Mouse (Mus musculus) stomach, postnatal 0 days (tissue): Measurements from ENCODE around the gene Dock2. TPM values are rescaled to one million over a fixed set of nuclear protein-coding genes. Genes with fewer than 3 reads are reported as not detected.

Experiments
- ATAC-seq: fragments of 200-750 bp; cut with Nextera tagmentation; 2 replicates; pipeline ENCODE4 v1.8.0; 2017; ENCODE audit not compliant: low FRiP score, low TSS enrichment
- DNase-seq: peaks from one replicate; pipeline ENCODE4 v3.0.0-alpha.2; 2016; ENCODE audit warnings: low spot score
- H3K27ac ChIP-seq: fragments of 300-500 bp; sonication (generic); replicated peaks from 2 replicates; pipeline ENCODE4 v1.5.1; 2014; ENCODE audit warnings: mild to moderate bottlenecking, control low read depth
- H3K27me3 ChIP-seq: fragments of 300-500 bp; sonication (generic); 2 replicates; pipeline ENCODE4 v1.6.1; 2014; ENCODE audit warnings: low read length; ENCODE audit not compliant: control insufficient read depth, insufficient read depth
- H3K36me3 ChIP-seq: fragments of 300-500 bp; sonication (generic); 2 replicates; pipeline ENCODE4 v1.6.1; 2014; ENCODE audit warnings: low read length, mixed read lengths; ENCODE audit not compliant: control insufficient read depth, insufficient read depth
- H3K4me1 ChIP-seq: fragments of 300-500 bp; sonication (generic); replicated peaks from 2 replicates; pipeline ENCODE4 v1.6.1; 2014; ENCODE audit warnings: antibody characterized with exemption; ENCODE audit not compliant: control insufficient read depth, insufficient read depth
- H3K4me2 ChIP-seq: fragments of 300-500 bp; sonication (generic); replicated peaks from 2 replicates; pipeline ENCODE4 v1.6.1; 2014; ENCODE audit warnings: low read depth, mild to moderate bottlenecking, control low read depth, moderate library complexity
- H3K4me3 ChIP-seq: fragments of 300-500 bp; sonication (generic); 2 replicates; pipeline ENCODE4 v1.5.1; 2014; ENCODE audit warnings: low read depth, low read length, control low read depth
- H3K9ac ChIP-seq: fragments of 300-500 bp; sonication (generic); 2 replicates; pipeline ENCODE4 v1.6.1; 2014; ENCODE audit warnings: mild to moderate bottlenecking, low read length, control low read depth, mixed read lengths
- H3K9me3 ChIP-seq: fragments of 300-500 bp; sonication (generic); 2 replicates; pipeline ENCODE4 v1.6.1; 2016; ENCODE audit warnings: low read length; ENCODE audit not compliant: control insufficient read depth
- CTCF ChIP-seq: IDR thresholded peaks from 2 replicates; pipeline ENCODE4 v1.5.1; 2016; ENCODE audit warnings: antibody characterized with exemption, low read depth, mild to moderate bottlenecking, moderate library complexity
- EP300 ChIP-seq: optimal IDR thresholded peaks from 2 replicates; pipeline ENCODE3; 2016; ENCODE audit warnings: antibody characterized with exemption
- WGBS: fragments of 180-500 bp; shearing (Covaris S2); extraction: QIAGEN DNeasy Blood & Tissue Kit; methylation state at CpG from one replicate; pipeline ENCODE4 v1.1.7; 2014; 5-methylcytosine and 5-hydroxymethylcytosine counted together
- polyA plus RNA-seq: library from polyadenylated mRNA; unstranded; fragments of >200 nt; fragmentation: Nextera tagmentation; extraction: Ambion mirVana; gene quantifications from 2 replicates; pipeline ENCODE4 v1.2.1, GENCODE M21; 2015

Dock2 gene
- polyA plus RNA-seq, 1 experiment from 2014 or later = 1.0 TPM

DNA sequence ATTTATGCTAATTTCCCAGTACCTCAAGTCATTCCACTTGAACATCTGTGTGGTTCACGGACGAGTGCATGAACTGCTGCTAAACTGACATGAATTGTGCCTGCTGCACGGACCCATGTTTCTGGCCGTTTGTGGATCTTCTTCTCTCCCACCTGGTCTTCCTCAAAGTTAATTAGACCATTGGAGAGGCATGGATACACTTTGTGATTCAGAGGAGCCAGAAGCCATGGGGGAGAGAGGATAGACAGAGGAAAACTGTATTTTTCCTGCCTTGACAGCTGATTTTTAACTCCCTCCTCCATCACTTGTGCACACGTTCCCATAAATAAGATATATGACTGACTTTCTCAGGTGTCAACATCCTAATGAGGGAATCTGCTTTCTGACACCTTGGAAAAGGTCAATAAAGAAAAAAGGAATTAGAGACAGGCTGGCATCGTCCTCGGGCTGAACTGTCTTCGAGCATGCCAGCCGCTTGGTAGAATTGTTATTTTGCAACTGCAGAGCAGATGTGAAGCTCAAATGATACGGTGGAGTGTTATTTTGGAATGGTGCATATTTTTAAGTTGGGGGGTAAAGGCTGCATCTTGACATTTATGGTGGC lies 434.1 kb downstream of the Dock2 start:
- Histone ChIP-seq H3K36me3 (no peaks in the 10 kb centered on the region), H3K4me1 (no peaks in the 10 kb centered on the region), H3K4me2 (no peak overlapping the region), H3K4me3 (no peak overlapping the region), H3K27me3 (no peaks in the 10 kb centered on the region), H3K27ac (no peak overlapping the region), H3K9me3 (no peaks in the 10 kb centered on the region), H3K9ac (no peak overlapping the region)
- 73% methylated on average over 10 of the region's 10 CpGs for WGBS
- TF ChIP-seq EP300 (no peak), CTCF (no peak)
- ATAC-seq (no peak), DNase-seq (no peak)

DNA sequence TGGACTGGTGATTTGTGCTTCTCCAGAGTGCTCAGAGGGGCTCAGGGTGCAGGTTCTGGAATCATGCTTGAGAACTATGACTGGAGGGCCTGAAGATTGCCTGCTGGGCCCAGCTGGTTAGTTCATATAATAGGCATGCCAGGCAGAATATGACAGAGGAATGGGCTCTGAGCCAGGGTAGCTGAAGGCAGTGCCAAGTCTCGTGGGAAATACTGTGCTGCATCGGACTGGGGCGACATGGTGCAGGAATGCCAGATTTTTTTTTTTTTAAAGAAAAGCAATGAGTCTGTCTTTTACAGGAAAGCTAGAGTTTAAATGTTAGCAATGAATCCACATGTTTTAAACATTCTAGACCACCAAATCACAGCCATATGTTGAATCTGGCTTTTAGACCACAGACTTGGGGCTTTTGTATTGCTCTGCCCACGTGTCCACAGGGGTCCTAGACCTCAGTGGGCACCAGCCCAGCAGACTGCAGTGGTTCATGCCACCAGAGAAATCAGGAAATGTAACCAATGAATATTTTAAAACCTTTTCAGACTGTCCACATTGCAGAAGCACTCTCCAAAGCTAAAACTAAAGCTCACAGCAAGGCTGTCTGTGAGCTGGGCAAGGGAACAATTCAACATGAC lies 435.3 kb downstream of the Dock2 start:
- WGBS = 16% methylated on average over 4 of the region's 4 CpGs
- H3K4me1 ChIP-seq = no peaks in the 10 kb centered on the region
- TF ChIP-seq CTCF (no peak), EP300 (no peak)
- no peak overlapping the region for H3K4me3 ChIP-seq
- H3K27me3 ChIP-seq = no peaks in the 10 kb centered on the region
- no peak overlapping the region for H3K27ac ChIP-seq
- no peaks in the 10 kb centered on the region for H3K9me3 ChIP-seq
- no peak overlapping the region for H3K4me2 ChIP-seq
- H3K36me3 ChIP-seq = no peaks in the 10 kb centered on the region
- ATAC-seq (no peak), DNase-seq (peak; percentile 25)
- H3K9ac ChIP-seq = no peak overlapping the region

DNA sequence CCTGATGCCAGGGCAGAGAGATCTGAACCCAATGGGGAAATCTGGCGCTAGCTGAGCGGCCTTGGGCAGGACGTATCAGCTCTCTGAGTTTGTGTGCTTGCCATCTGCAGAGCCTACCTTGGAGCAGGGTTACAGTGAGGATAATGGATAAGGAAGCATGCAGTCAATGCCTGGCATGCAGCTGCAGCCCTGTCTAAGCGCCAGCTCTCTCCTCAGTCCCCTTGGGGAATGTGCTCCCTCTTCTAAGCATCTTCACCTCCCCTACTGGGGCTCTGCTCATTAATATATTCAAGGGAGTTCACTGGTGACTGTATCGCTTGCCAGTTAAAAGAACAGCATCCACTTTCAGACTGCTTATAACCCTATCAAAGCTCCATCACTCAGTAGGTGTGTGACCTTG lies 439.4 kb downstream of the Dock2 start:
- no peak for DNase-seq
- no peak for ATAC-seq
- H3K27me3 ChIP-seq = no peaks in the 10 kb centered on the region

GRCm38 (mm10) chr11:34343742-34344307 lies 439.9 kb downstream of the Dock2 start:
- DNase-seq (no peak), ATAC-seq (no peak)
- WGBS = 70% methylated on average over 4 of the region's 4 CpGs
- Histone ChIP-seq H3K9me3 (no peaks in the 10 kb centered on the region), H3K4me1 (no peaks in the 10 kb centered on the region), H3K9ac (no peak overlapping the region), H3K36me3 (no peaks in the 10 kb centered on the region), H3K27ac (no peak overlapping the region), H3K4me2 (no peak overlapping the region), H3K27me3 (no peaks in the 10 kb centered on the region), H3K4me3 (no peak overlapping the region)
- no peak for TF ChIP-seq EP300
- no peak for TF ChIP-seq CTCF

More for the DNA sequence above, 439.4 kb downstream of the Dock2 start:
- 66% methylated on average over 5 of the region's 5 CpGs for WGBS
- no peak overlapping the region for H3K27ac ChIP-seq
- no peak overlapping the region for H3K4me3 ChIP-seq
- no peak overlapping the region for H3K4me2 ChIP-seq
- no peaks in the 10 kb centered on the region for H3K9me3 ChIP-seq
- H3K36me3 ChIP-seq = no peaks in the 10 kb centered on the region
- no peak overlapping the region for H3K9ac ChIP-seq
- TF ChIP-seq EP300 (no peak), CTCF (no peak)
- H3K4me1 ChIP-seq = no peaks in the 10 kb centered on the region

DNA sequence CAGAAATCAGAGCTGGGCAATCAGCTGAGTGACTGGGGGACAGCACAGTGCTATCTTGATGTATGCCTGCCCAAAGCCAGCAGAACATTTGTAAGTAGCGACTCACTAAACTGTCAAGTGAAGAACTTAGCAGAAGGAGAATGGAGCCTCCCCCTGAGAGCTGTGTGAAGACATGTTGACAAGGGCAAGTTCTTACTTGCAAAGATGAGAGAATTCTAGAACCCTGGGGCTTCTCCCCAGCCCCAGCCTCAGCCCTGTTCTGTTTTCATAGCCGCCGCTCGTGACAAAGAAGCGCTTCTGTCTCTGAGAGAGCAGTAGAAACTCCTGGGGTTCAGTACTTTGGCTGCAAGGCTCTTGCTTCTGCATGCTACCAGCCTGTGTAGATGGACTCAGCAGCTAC lies 444.0 kb downstream of the Dock2 start:
- Histone ChIP-seq H3K4me2 (no peak overlapping the region), H3K4me1 (no peaks in the 10 kb centered on the region), H3K36me3 (no peaks in the 10 kb centered on the region), H3K9me3 (no peaks in the 10 kb centered on the region), H3K27me3 (no peaks in the 10 kb centered on the region), H3K27ac (no peak overlapping the region), H3K4me3 (no peak overlapping the region), H3K9ac (no peak overlapping the region)
- WGBS = 61% methylated on average over 5 of the region's 5 CpGs
- DNase-seq (no peak), ATAC-seq (no peak)
- no peak for TF ChIP-seq CTCF

DNA sequence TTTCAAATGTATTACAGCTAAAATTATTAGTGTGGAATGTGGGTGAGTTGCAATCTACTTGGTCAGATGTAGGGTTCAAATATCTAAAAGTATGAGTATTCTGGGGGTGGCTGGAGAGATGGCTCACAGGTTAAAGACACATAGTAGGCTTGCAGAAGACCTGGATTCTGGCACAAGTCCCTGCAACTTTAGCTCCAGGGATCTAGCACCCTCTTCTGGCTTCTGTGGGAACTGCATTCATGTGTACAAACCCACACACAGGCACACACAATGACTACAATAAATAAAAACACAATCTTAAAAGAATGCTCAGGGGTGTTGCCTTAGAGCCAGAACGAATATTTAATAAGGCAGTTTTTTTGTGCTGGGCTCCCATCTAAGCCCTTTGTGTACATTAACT lies 445.8 kb downstream of the Dock2 start:
- peak; percentile 55 for TF ChIP-seq CTCF
- TF ChIP-seq EP300 = no peak
- Histone ChIP-seq H3K27me3 (no peaks in the 10 kb centered on the region), H3K27ac (no peak overlapping the region), H3K4me1 (no peaks in the 10 kb centered on the region), H3K36me3 (no peaks in the 10 kb centered on the region), H3K9ac (no peak overlapping the region), H3K4me3 (no peak overlapping the region), H3K4me2 (no peak overlapping the region), H3K9me3 (no peaks in the 10 kb centered on the region)
- no peak for ATAC-seq
- no peak for DNase-seq
- 52% methylated on average over 1 of the region's 1 CpGs for WGBS
